Mouse (Mus musculus) cerebellum, postnatal 36 days (tissue): Measurements from ENCODE around the gene Pycr2.
"Not testable (repeated sequence)": the region's sequence is repeated elsewhere in the genome, so short reads cannot be mapped to it uniquely, and the experiment has no call there.

ENCODE experiments used
- DNase-seq, 2 experiments: peaks; one replicate each; pipeline ENCODE4 v3.0.0; 2021 to 2022; ENCODE audit warnings: mixed read lengths in 2 of 2

Gene Pycr2

DNA sequence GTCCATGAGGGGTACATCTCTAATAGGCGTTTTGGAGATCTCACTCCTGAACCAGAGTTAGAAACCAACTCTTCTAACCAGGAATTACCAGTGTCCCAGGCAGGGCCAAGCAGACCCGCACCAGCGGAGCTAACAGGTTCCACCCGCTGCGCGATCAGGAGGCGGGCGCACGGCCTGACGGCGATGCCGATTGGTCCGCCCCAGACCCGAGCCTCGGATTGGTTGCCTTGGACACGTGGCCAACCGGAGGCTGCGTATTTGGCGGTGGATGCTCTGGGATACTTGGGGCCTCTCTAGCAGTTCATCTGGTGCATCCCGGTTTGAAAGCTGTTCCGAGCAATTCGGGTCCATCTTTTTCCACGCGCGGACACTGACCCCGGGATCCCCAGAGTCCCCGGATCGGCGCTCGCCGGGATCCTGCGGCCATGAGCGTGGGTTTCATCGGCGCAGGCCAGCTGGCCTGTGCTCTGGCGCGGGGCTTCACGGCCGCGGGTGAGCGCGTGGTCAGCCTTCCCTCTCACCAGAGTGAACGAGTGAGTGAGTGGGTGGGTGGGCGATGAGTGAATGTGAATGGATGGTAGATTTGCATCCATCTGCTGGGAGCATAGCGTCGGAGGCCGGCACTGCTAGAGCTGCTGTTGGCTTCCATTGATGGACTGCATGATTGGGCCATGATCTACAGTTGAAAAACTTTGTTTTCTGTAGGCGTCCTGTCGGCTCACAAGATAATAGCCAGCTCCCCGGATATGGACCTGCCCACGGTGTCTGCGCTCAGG lies at the start of gene Pycr2:
Pycr2 (plus strand) TSS at position 255 of the 776 bp plus-strand sequence.
- peak; percentile 93 to 94 for DNase-seq

DNA sequence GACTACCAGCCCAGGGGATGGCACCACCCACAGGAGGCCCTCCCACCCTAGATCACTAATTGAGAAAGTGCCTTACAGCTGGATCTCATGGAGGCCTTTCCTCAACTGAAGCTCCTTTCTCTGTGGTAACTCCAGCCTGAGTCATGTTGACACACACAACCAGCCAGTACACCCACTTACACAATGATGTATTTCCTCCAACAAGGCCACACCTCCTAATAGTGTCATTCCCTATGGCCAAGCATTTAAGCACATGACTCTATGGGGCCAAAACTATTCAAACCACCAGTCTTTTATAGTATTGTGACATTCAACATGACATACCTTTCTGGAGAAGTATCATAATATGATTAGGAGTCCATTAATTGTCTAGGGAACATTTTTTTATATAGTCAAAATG lies 45.3 kb upstream of the Pycr2 start:
- no peak for DNase-seq

DNA sequence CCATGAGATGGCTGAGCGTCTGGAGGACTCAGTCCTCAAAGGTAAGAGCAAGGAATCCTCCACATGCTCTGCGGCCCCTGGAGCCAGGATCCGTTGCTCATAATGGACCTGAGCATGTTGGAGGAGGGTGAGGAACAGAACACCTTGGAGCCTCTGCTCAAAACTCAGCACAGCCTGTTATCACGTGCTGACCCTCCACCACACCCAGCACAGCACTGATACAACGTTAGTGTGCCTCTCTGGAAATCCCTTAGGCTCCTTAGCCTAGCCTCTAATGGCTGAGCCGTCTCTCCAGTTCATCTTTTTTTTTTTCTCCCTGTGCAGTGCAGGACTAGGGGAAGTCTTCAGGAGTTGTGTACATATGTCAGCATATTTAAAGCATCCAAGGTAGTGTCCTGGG lies 44.1 kb upstream of the Pycr2 start:
- no peak for DNase-seq

DNA sequence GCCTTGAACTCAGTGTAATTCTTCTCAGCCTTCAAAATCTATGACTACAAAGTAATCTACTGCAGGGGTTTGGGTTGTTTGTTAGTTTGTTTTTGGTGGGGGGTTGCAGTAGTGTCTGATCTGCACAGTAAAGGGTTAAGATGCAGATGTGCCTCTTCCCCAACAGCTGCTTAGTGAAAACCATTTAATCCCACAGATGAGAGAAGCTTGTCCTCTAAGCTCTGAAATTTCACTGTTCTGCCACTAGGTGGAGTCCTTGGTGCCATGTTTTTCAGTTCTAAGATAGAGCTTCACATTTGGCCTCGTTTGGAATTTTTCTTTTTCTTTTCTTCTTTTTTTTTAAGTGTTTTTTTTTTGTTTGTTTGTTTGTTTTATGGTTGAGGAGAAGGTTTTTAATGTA lies 40.5 kb upstream of the Pycr2 start:
- DNase-seq: peak in 1 of 2 experiments; percentile 21

DNA sequence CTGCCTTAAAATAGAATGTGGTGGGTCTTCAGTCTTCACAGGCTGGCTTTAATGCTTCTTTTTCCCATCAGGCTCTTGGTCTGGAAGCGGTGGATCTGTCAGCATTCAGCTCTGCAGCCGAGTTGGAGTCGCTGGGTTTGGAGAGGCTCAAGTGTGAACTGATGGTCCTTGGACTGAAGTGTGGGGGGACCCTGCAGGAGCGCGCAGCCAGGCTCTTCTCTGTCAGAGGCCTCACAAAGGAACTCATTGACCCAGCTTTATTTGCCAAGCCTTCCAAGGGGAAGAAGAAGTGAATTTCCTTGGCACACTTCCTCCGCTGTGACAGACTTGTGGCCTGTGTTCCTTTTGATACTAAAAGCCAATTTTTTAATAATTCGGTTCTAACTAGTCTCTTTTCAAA lies 38.1 kb upstream of the Pycr2 start:
- no peak for DNase-seq

DNA sequence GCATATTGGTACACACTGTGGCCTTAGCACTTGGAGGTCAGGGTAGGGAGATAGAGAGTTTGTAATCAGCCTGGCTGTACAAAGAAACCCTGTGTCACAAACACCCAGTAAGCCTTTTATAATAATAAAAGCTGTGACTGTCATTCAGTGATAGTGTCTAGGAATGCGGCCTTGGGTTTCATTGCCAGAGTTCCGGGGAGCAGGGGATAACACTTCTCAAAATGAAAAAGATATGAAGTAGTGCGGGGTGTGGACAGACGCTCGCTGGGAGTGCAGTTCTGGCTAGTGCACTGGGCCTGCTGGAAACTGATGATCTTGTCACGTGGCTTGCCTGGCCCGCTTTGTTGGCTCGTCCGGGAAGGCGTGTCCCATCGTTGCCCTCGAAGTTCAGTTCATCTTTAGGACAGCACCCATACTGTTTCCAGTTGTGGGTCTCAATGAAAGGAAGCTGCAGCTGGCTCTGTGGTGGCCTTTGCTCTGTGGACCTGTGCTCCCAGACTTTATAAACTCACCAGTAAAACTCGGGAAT lies 33.9 kb upstream of the Pycr2 start:
- no peak for DNase-seq

DNA sequence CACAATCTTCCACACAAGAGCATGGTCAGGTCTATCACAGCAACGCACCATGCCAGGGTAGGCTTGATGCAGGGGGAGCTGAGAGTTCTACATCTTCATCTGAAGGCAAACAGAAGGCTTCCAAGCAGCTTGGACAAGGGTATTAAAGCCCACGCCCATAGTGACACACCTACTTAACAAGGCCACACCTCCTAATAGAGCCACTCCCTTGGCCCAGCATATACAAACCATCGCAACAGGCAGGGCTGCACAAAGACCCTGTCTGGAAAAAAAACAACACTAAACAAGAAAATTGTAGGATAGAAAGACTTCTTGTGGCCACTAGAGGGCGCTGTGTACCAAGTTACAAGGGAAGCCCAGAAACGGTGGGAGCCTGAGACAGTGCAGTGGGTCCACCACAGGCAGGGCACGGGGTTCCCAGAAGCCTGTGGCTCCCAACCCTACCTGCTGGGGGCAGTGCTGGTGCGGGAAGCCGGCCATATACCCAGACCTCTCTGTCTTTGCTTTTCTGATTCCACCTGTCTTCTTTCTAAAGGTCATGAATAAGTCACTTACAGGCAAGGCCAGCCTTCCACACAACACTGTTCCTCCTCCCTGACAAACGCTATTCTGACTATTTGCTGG lies 30.1 kb upstream of the Pycr2 start:
- peak; percentile 22 to 34 for DNase-seq

DNA sequence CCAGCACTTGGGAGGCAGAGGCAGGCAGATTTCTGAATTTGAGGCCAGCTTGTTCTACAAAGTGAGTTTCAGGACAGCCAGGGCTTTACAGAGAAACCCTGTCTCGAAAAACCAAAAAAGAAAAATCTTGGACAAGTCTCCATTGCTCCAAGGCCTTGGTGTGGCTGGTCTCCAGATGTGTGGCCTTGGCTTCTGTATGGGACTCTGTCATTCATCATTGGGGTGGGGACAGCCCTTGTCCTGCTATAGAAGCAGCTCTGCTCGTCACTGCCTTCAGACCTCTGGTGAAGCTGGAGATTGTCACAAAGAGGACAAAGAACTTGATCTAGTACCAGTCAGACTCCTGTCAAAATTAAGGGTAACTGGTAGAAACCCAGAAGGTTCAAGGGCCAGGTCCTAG lies 29.5 kb upstream of the Pycr2 start:
- no peak for DNase-seq

DNA sequence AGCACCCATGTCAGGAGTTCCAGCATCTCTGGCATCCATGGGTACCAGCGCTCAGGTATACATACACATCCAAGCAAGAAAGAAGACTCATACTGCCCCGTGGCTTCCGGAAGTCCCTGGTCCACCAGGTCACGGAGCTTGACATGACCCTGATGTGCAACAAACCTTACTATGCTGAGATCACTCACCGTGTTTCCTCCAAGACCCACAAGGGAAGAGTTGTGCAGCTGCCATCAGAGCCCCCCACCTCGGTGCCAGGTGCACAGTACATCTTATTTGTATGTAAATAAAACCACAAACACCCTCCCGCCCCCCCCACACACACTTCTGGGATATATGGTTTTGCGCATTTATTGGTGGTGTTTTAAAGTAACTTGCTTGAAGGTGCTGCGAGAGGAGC lies 29.0 kb upstream of the Pycr2 start:
- no peak for DNase-seq

DNA sequence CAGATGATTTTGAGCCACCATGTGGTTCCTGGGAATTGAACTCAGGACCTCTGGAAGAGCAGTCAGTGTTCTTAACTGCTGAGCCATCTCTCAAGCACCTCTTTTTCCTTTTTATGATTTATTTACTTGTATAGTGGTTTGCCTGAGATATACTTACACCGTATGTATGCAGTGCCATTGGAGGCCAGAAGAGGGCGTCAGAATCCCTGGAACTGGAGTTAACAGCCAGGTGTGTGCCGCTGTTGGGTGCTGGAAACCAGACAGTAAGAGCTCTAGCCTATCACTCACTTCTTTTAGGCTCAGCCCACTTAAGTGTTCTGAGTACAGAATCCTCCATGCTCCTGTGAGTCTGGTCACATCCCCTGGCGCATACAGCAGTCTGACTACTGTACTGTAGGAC lies 26.6 kb upstream of the Pycr2 start:
- no peak for DNase-seq

DNA sequence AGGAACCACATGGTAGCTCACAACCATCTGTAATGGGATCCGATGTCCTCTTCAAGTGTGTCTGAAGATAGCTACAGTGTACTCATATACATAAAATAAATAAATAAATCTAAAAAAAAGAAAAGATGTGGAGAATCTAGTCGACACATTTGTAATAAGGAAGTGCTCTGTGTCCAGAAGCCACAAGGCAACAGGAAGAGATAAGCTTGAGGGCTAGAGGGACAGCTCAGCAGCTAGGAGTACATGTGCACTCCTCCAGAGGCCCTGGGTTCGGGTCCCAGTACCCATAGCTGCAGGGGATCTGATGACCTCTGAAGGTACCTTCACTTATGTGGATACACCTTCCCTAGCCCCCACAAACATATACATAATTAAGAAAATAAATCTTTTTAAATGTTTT lies 22.3 kb upstream of the Pycr2 start:
- no peak for DNase-seq

DNA sequence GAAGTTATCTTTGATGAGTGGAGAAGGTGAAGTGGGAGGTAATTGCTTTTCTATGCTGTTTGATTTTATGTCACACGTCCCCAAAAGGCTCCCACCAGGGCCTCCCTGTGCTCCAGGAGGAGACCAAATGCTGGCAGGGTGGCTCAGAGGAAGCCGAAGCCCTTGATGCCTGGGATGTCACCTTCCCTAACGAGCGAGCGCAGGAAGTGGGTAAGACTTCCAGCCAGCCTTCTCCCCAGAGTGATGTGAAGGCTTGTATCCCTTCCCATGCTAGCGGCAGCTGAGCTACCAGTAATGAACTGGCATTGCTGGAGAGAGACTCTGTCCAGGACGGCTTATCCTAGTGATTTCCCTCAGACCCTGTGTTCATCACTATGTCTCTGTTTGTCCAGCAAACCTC lies 20.4 kb upstream of the Pycr2 start:
- DNase-seq: no peak

DNA sequence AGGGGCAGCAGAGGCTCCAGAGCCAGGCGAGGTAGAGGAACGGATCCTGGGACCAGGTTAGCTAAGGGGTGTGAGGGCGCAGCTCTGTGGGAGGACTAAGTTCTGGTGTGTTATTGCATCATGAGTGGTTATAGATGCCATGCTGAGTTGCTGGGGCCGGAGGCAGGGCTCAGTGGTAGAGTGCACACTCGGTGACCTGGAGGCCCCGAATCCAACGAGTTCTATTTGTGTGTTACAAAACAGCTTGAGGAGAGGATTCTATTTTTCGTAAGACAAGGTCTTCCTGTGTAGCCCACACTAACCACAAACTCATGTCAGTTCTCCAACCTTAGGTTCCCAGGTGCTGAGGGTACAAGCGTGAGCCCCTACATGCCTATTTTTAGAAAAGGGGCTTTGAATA lies 19.6 kb upstream of the Pycr2 start:
- DNase-seq: no peak

DNA sequence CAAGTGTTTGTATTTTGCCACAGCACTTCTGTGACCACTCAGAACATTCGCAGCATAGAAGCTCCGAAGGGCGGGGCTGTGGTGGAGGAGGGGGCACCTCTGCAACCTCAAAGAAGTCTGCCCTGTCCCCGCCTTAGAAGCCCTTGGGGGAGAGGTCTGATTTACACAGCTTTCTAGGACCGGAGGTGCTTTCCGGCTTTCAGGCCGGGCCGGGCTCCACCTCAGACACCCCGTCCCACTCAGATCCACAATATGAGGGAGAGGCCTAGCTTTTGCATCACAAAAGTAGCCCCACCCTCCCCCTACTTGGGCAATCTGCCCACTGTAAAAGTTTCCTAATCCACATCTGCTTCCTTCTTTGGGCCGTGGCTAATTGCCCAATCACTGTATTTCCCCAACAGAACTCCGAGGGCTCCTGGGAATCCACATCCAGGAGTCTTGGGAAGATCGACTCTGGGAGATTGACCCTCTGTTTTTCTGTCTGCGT lies 15.5 kb upstream of the Pycr2 start:
- no peak for DNase-seq

DNA sequence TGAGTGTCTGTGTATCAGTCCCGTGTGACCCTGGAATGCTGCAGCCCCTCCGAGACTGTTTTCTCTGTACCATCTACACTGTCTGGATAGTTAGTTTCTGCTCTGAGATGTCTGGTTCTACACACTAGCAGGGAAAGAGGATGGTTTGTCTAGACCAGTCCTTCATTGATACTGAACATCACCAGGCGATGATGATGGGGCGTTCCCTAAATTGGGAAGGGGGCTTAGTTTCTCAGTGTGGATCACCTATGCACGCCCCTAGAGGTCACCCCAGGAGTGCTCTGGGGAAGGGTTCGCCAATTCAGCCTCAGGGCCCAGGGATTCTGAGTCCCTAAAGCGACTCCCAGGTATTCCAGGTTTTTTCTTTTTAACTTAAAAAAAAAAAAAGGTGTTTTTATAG lies 14.9 kb upstream of the Pycr2 start:
- no peak for DNase-seq

DNA sequence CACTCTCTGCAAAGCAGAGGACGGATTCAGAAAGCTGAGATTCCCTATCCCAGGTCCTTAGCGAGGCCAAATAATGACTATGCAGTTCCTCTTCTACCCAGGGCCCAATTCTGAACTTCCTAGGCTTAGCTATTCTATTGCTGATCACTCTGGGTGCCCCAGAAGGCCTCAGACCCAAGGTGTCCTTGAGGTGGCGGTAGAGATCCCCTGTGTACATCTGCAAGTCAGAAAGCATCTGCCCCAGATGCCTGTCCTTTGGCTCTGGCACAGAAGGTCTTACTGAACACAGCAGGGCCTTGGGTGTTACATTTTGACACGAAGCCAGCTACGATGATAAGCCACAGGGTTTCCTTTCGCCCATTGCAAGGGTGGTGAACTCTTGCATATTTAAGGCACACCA lies 14.3 kb upstream of the Pycr2 start:
- no peak for DNase-seq

DNA sequence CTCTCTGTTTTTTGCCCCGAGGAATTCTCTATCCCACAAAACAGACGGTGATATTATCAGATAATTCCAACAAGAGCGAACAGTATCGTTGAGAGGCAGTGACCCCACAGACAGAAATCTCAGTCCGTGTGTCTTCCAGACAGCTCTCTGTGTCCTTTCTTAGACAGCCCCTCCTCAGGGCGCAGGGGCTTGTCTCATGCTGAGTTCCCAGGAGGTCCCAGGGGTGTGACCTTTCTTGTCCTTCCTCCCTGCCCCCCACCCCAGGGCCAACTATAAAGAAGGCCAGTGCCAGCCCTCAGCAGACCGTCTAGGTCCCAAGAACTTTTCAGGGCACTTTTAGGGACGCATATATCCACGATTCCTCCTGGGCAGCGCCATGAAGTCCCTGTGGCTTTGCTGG lies 11.3 kb upstream of the Pycr2 start, which contains the start of gene Lefty2:
Lefty2 (plus strand) TSS at position 301 of the 400 bp plus-strand sequence.
- no peak for DNase-seq

DNA sequence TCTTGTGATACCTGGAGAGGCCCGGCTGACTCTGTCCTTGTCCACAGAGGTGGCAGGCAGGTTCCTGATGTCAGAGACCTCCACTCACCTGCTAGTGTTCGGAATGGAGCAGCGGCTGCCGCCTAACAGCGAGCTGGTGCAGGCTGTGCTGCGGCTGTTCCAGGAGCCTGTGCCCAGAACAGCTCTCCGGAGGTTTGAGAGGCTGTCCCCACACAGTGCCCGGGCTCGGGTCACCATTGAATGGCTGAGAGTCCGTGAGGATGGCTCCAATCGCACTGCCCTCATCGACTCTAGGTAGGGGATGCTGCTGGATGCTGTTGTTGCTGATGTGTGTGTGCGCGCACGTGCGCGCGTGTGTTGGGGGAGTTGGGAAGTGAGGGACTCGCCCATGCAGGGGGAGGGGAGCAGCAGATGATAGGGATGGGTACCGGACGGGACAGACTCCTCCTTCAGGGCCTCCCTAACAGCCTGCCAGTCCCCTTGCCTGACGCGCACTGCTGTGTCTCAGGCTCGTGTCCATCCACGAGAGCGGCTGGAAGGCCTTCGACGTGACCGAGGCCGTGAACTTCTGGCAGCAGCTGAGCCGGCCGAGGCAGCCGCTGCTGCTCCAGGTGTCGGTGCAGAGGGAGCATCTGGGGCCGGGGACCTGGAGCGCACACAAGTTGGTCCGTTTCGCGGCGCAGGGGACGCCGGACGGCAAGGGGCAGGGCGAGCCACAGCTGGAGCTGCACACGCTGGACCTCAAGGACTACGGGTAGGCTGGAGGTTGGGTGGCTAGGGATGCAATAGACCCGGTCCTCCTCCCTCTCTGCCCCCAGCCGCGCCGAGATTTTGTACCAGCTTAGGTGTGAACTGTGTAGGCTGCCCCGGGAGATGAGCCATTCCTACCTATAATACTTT lies 9.8 kb upstream of the Pycr2 start:
- not testable (repeated sequence) for DNase-seq

DNA sequence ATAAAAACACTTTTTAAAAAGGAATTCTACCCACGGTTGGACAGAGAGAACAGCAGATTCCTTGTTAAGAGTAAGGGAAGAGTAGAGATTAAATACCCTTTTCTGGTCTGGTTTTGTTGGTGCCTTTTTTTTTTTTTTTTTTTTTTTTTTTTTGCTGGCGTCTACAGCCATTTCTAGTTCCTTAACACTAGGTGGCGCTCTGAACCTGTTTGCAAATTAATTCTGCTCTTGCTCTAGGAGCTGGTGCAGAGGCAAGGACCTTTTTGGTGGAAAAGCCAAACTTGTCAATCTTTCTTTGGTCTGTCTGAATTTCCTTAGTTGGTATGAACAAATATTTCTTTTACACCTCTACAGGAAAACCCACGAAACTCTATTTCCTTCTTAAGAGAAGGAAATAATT lies 3.0 kb upstream of the Pycr2 start:
- peak in 1 of 2 experiments; percentile 28 for DNase-seq

DNA sequence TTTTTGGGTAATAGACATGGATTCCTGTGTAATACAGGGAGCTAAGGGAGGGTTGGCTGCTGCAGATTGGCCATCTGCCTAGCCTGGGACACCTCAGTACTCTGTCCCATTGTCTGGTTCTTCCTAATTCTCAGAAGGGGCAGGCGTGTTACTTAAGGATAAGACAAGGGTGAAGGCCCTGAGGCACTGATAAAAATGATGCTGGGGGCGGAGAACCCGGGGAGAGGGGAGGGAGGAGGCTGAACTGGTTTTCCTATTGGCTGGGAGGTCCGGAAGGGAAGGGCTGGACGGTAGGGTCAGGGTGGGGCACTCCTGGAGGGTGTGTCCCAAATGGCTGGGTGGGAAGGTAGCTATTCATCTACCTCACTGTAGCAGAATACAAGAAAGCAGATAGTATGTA lies 1.2 kb upstream of the Pycr2 start:
- no peak for DNase-seq

DNA sequence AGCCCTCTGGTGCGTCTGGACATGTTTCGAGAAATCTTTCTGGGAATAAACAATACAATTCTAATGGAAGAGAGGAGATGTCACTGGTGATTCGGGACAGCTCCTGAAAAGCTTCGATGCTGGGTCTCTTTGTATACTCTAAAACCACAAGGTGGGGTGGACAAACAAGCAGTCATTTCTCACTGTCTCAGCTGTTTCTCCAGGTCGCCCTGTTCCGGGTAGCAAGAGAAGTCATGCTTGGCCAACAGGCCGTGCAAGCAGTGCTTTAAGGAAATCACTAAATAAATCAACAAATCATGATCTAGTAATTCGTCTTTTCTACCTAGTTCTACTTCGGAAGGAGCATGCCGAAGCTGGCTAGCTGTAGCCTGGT lies 441 bp upstream of the Pycr2 start:
- DNase-seq: no peak

DNA sequence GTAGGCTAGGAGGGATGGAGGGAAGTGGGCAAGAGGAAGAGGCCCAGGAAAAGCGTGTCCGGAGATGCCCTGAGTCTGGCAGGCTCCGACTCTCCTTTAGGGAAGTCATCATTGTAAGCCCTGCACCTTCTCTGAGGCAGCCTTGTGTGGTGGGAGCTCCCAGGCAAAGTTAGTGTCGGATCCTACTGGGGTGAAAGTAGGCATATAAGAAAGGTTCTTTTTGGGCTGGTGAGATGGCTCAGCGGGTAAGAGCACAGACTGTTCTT lies 655 bp downstream of the Pycr2 start:
- DNase-seq: no peak

DNA sequence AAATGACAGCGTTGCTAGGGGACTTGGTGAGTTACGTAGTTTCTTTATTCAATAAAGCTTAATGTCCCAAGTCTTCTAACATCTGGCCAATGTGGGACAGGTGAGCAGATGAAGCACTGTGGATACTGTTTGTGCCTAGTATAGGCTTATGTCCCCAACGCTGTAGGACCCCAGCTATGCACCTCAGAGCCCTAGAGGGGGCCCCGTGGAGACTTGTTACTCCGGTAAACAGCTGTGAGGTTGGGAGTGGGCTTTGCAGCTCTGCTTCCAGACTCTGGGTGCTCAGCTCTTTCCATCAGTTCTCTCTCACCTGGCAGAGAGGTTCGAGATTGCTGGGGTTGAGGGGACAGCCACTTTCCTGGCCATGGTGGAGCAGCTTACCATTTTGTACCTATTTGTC lies 1.2 kb downstream of the Pycr2 start:
- DNase-seq: no peak

DNA sequence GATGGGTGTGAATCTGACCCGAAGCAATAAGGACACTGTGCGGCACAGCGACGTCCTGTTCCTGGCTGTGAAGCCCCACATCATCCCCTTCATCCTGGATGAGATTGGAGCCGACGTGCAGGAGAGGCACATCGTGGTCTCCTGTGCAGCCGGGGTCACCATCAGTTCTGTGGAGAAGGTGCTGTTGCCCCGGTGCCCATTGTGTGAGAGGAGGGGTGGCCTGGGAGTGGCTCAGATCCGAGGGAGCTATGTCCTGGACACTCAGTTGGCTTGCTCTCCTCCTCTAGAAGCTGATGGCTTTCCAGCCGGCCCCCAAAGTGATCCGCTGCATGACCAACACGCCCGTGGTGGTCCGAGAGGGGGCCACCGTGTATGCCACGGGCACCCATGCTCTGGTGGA lies 1.8 kb downstream of the Pycr2 start:
- no peak for DNase-seq
